Mouse (Mus musculus): ENCODE data around the gene Hgd. TPM values are rescaled to one million over a fixed set of nuclear protein-coding genes. Genes with fewer than 3 reads are reported as not detected.

The Hgd gene
- polyA plus RNA-seq, 1 experiment: 0.08 TPM

GRCm38 (mm10) chr16:37675326-37675725 is 95.4 kb downstream of the Hgd start:
- DNase-seq (ENCODE audit: low read depth in 1 of 2, low spot score in 2 of 2): no peak
- 86% methylated on average over 5 of the region's 5 CpGs for WGBS

GRCm38 (mm10) chr16:37676024-37676676 is 96.2 kb downstream of the Hgd start:
- Histone ChIP-seq H3K27me3 (ENCODE audit: control insufficient read depth, insufficient read depth, low read length) (no peaks in the 10 kb centered on the region), H3K4me1 (ENCODE audit: control insufficient read depth, insufficient read depth, insufficient read length) (no peaks in the 10 kb centered on the region), H3K4me3 (ENCODE audit: extremely low read depth, insufficient read depth, insufficient read length) (no peak overlapping the region), H3K27ac (ENCODE audit: insufficient read depth, low read length) (no peak overlapping the region), H3K36me3 (ENCODE audit: control insufficient read depth, insufficient read depth, low read length) (no peaks in the 10 kb centered on the region)
- TF ChIP-seq POLR2A (IDR thresholded peaks at IDR 0.05; ENCODE audit: low read depth, low read length): no peak
- no peak for TF ChIP-seq CTCF (IDR thresholded peaks at IDR 0.05; ENCODE audit: extremely low read depth, insufficient read depth, insufficient read length, insufficient replicate concordance)
- WGBS: 76% methylated on average over 17 of the region's 17 CpGs
- no peak for DNase-seq (ENCODE audit: low read depth in 1 of 2, low spot score in 2 of 2)

More at GRCm38 (mm10) chr16:37675326-37675725, 95.4 kb downstream of the Hgd start:
- Histone ChIP-seq H3K27ac (ENCODE audit: insufficient read depth, low read length) (no peak overlapping the region), H3K4me1 (ENCODE audit: control insufficient read depth, insufficient read depth, insufficient read length) (no peaks in the 10 kb centered on the region), H3K36me3 (ENCODE audit: control insufficient read depth, insufficient read depth, low read length) (no peaks in the 10 kb centered on the region), H3K4me3 (ENCODE audit: extremely low read depth, insufficient read depth, insufficient read length) (no peak overlapping the region), H3K27me3 (ENCODE audit: control insufficient read depth, insufficient read depth, low read length) (no peaks in the 10 kb centered on the region)
- no peak for TF ChIP-seq POLR2A (IDR thresholded peaks at IDR 0.05; ENCODE audit: low read depth, low read length)

- Histone ChIP-seq H3K36me3 (ENCODE audit: control insufficient read depth, insufficient read depth, low read length) (no peaks in the 10 kb centered on the region), H3K4me1 (ENCODE audit: control insufficient read depth, insufficient read depth, insufficient read length) (no peaks in the 10 kb centered on the region), H3K4me3 (ENCODE audit: extremely low read depth, insufficient read depth, insufficient read length) (no peak overlapping the region), H3K27ac (ENCODE audit: insufficient read depth, low read length) (no peak overlapping the region), H3K27me3 (ENCODE audit: control insufficient read depth, insufficient read depth, low read length) (no peaks in the 10 kb centered on the region)
- no peak for DNase-seq (ENCODE audit: low read depth in 1 of 2, low spot score in 2 of 2)
- no peak for TF ChIP-seq POLR2A (IDR thresholded peaks at IDR 0.05; ENCODE audit: low read depth, low read length)
- TF ChIP-seq CTCF (IDR thresholded peaks at IDR 0.05; ENCODE audit: extremely low read depth, insufficient read depth, insufficient read length, insufficient replicate concordance): no peak
- WGBS: 81% methylated on average over 4 of the region's 4 CpGs
These were observed 96.7 kb downstream of the Hgd start for GRCm38 (mm10) chr16:37676677-37677072.

- H3K4me1 ChIP-seq (ENCODE audit: control insufficient read depth, insufficient read depth, insufficient read length): no peaks in the 10 kb centered on the region
- no peak overlapping the region for H3K4me3 ChIP-seq (ENCODE audit: extremely low read depth, insufficient read depth, insufficient read length)
- no peaks in the 10 kb centered on the region for H3K36me3 ChIP-seq (ENCODE audit: control insufficient read depth, insufficient read depth, low read length)
- TF ChIP-seq CTCF (IDR thresholded peaks at IDR 0.05; ENCODE audit: extremely low read depth, insufficient read depth, insufficient read length, insufficient replicate concordance): no peak
- TF ChIP-seq POLR2A (IDR thresholded peaks at IDR 0.05; ENCODE audit: low read depth, low read length): no peak
- H3K27ac ChIP-seq (ENCODE audit: insufficient read depth, low read length): no peak overlapping the region
- 87% methylated on average over 8 of the region's 8 CpGs for WGBS
- no peak for DNase-seq (ENCODE audit: low read depth in 1 of 2, low spot score in 2 of 2)
- no peaks in the 10 kb centered on the region for H3K27me3 ChIP-seq (ENCODE audit: control insufficient read depth, insufficient read depth, low read length)
These were observed 97.6 kb downstream of the Hgd start for GRCm38 (mm10) chr16:37677586-37677985.

GRCm38 (mm10) chr16:37680216-37680615 is 100.3 kb downstream of the Hgd start:
- no peak overlapping the region for H3K4me3 ChIP-seq (ENCODE audit: extremely low read depth, insufficient read depth, insufficient read length)

GRCm38 (mm10) chr16:37680831-37681230 is 100.9 kb downstream of the Hgd start:
- no peak for TF ChIP-seq POLR2A (IDR thresholded peaks at IDR 0.05; ENCODE audit: low read depth, low read length)
- no peak for TF ChIP-seq CTCF (IDR thresholded peaks at IDR 0.05; ENCODE audit: extremely low read depth, insufficient read depth, insufficient read length, insufficient replicate concordance)
- Histone ChIP-seq H3K36me3 (ENCODE audit: control insufficient read depth, insufficient read depth, low read length) (no peaks in the 10 kb centered on the region), H3K4me1 (ENCODE audit: control insufficient read depth, insufficient read depth, insufficient read length) (no peaks in the 10 kb centered on the region), H3K4me3 (ENCODE audit: extremely low read depth, insufficient read depth, insufficient read length) (no peak overlapping the region), H3K27ac (ENCODE audit: insufficient read depth, low read length) (no peak overlapping the region), H3K27me3 (ENCODE audit: control insufficient read depth, insufficient read depth, low read length) (no peaks in the 10 kb centered on the region)
- no peak for DNase-seq (ENCODE audit: low read depth in 1 of 2, low spot score in 2 of 2)
- WGBS: 82% methylated on average over 8 of the region's 8 CpGs

More at GRCm38 (mm10) chr16:37680216-37680615, 100.3 kb downstream of the Hgd start:
- TF ChIP-seq POLR2A (IDR thresholded peaks at IDR 0.05; ENCODE audit: low read depth, low read length): no peak
- TF ChIP-seq CTCF (IDR thresholded peaks at IDR 0.05; ENCODE audit: extremely low read depth, insufficient read depth, insufficient read length, insufficient replicate concordance): no peak
- no peak for DNase-seq (ENCODE audit: low read depth in 1 of 2, low spot score in 2 of 2)
- H3K36me3 ChIP-seq (ENCODE audit: control insufficient read depth, insufficient read depth, low read length): no peaks in the 10 kb centered on the region
- no peaks in the 10 kb centered on the region for H3K27me3 ChIP-seq (ENCODE audit: control insufficient read depth, insufficient read depth, low read length)
- H3K27ac ChIP-seq (ENCODE audit: insufficient read depth, low read length): no peak overlapping the region
- 80% methylated on average over 2 of the region's 2 CpGs for WGBS
- H3K4me1 ChIP-seq (ENCODE audit: control insufficient read depth, insufficient read depth, insufficient read length): no peaks in the 10 kb centered on the region

Other genes with a start within 250 kb of the Hgd start
- gene Stxbp5l, start 195.2 kb upstream of the Hgd start, polyA plus RNA-seq (2012; rRNA removed): not detected in 2 replicates
- 3.4 and 3.7 TPM in 2 replicates for gene Gtf2e1, start 40.4 kb upstream of the Hgd start, polyA plus RNA-seq (2012; rRNA removed)
- gene Rabl3, start 40.3 kb upstream of the Hgd start, polyA plus RNA-seq (2012; rRNA removed): 0.83 and 0.94 TPM in 2 replicates
- gene Ndufb4, start 74.3 kb downstream of the Hgd start, polyA plus RNA-seq (2012; rRNA removed): 16.0 and 33.0 TPM in 2 replicates
- 10.3 and 11.5 TPM in 2 replicates for gene Fstl1, start 196.7 kb downstream of the Hgd start, polyA plus RNA-seq (2012; rRNA removed)

Data from spleen, adult 2 months (tissue).